Comparison of ENCODE assay signal across 9 mouse cellular contexts in genomic region chr6:121260548-121260947, GRCm38 (mm10). TPM values are rescaled to one million over a fixed set of nuclear protein-coding genes. Genes with fewer than 3 reads are reported as not detected.
DNase-seq lines count a peak whose midpoint lies in the region; ATAC-seq and TF ChIP-seq lines count a peak whose summit lies in the region.
"Had no signal": no experiment of that assay in that cellular context is flagged by ENCODE, and none has a peak within 500 bp of the region (broad histone marks: within the 10 kb centered on the region; RNA-seq: fewer than 3 reads in every experiment).

No protein-coding gene starts in this region.

- H3K9me3 ChIP-seq in liver, embryonic 14.5 days (ENCODE audit: control insufficient read depth, low read length): no peaks in the 10 kb centered on the region; the same call in 1 of the 2 replicates

- H3K9ac ChIP-seq in liver, embryonic 14.5 days (replicated peaks): no peak overlapping the region
- H3K9ac ChIP-seq: limb, embryonic 13.5 days had no signal

- TF ChIP-seq POLR2A in bone marrow, adult 2 months (IDR thresholded peaks at IDR 0.05; ENCODE audit: borderline replicate concordance, control insufficient read depth, low read depth, low read length): no peak

- peak; percentile 75 for TF ChIP-seq CTCF in bone marrow, adult 2 months (IDR thresholded peaks at IDR 0.05; ENCODE audit: control insufficient read depth, insufficient read depth, low read length)
- TF ChIP-seq CTCF in liver, embryonic 14.5 days (IDR thresholded peaks at IDR 0.05; ENCODE audit: low read depth): peak; percentile 84

- H3K4me3 ChIP-seq in bone marrow, adult 2 months (replicated peaks; ENCODE audit: control insufficient read depth, low read depth, low read length): no peak overlapping the region
- no peak overlapping the region for H3K4me3 ChIP-seq in liver, embryonic 14.5 days (ENCODE audit: insufficient read depth in 1 of 2, low read depth in 2 of 2, low read length in 2 of 2)
- H3K4me3 ChIP-seq: limb, embryonic 13.5 days had no signal

- H3K36me3 ChIP-seq in liver, embryonic 14.5 days (replicated peaks; ENCODE audit: control insufficient read depth, insufficient read depth, low read depth): no peaks in the 10 kb centered on the region
- H3K36me3 ChIP-seq: limb, embryonic 13.5 days had no signal

- 31% methylated on average over 9 of the region's 9 CpGs for WGBS in bone marrow, adult 2 months
- 26% methylated on average over 9 of the region's 9 CpGs for WGBS in liver, embryonic 14.5 days (ENCODE audit: insufficient replicate concordance)

- DNase-seq in 3134 (ENCODE audit: extremely low read depth, insufficient read length, low spot score): peak; percentile 12
- DNase-seq in CD4-positive helper T cell, adult 2 months (ENCODE audit: low read depth, low spot score): peak; percentile 73
- DNase-seq in kidney, adult 9 months: peak; percentile 80
- peak; percentile 36 to 39 (median 37) for DNase-seq in liver, embryonic 14.5 days (ENCODE audit: low read depth in 3 of 3, low spot score in 3 of 3)
- peak; percentile 87 to 90 for DNase-seq in right cerebral cortex, adult 2 months (ENCODE audit: low spot score in 2 of 2)
- peak; percentile 41 to 81 for DNase-seq in urinary bladder, postnatal 4 days (ENCODE audit: low spot score in 2 of 2)

- no peak for TF ChIP-seq EP300 in liver, embryonic 14.5 days (IDR thresholded peaks at IDR 0.05; ENCODE audit: low read depth)

- no peak overlapping the region for H3K4me2 ChIP-seq in liver, embryonic 14.5 days (ENCODE audit: low read depth)
- H3K4me2 ChIP-seq: limb, embryonic 13.5 days had no signal

- ATAC-seq in erythroid progenitor cell, adult 5-6 weeks (replicated peaks; ENCODE audit: low FRiP score, poor library complexity, severe bottlenecking): peak; percentile 79; the same call in 1 of the 2 replicates
- no peak for ATAC-seq in liver, embryonic 14.5 days (ENCODE audit: insufficient read depth)

- H3K4me1 ChIP-seq in bone marrow, adult 2 months (ENCODE audit: control insufficient read depth, insufficient read depth, low read length): no peaks in the 10 kb centered on the region; the same call in 1 of the 2 replicates
- H3K4me1 ChIP-seq in liver, embryonic 14.5 days (replicated peaks; ENCODE audit: control insufficient read depth in 2 of 2, insufficient read depth in 2 of 2, low read length in 1 of 2): 0 out of 4 replicates have a peak, but pooled peaks cover 0 to 3% of the 10 kb centered on the region in 2 experiments
- H3K4me1 ChIP-seq: limb, embryonic 13.5 days had no signal

- no peak overlapping the region for H3K27ac ChIP-seq in bone marrow, adult 2 months (ENCODE audit: control insufficient read depth, insufficient read depth, low read depth, low read length, poor library complexity)
- no peak overlapping the region for H3K27ac ChIP-seq in liver, embryonic 14.5 days
- H3K27ac ChIP-seq: limb, embryonic 13.5 days had no signal

- no peaks in the 10 kb centered on the region for H3K27me3 ChIP-seq in liver, embryonic 14.5 days (ENCODE audit: control insufficient read depth, insufficient read depth, low read length)
- H3K27me3 ChIP-seq: limb, embryonic 13.5 days had no signal

RNA-seq across cellular contexts. Expression of gene Usp18, which starts 14.8 kb away (rescaled TPM):
- polyA plus RNA-seq in bone marrow, adult 2 months (2011; ENCODE audit: insufficient read depth, insufficient read length, low replicate concordance, missing spikeins): 16.0 and 16.5 TPM in 2 replicates
- total RNA-seq in erythroid progenitor cell, adult 5-6 weeks (2015; ENCODE audit: low replicate concordance): 23.1 and 29.3 TPM in 2 replicates
- 19.1 and 26.8 TPM in 2 replicates for total RNA-seq in erythroid progenitor cell, adult 5-6 weeks (2017; ENCODE audit: low replicate concordance)
- 2.6 and 2.9 TPM in 2 replicates for polyA plus RNA-seq in liver, embryonic 14.5 days (2012; rRNA removed)
- 5.4 and 6.0 TPM in 2 replicates for polyA plus RNA-seq in liver, embryonic 14.5 days (2014; fragmentation: Nextera tagmentation; extraction: Ambion mirVana)

RNA-seq across cellular contexts. Expression of gene Slc6a13, which starts 39.5 kb away (rescaled TPM):
- polyA plus RNA-seq in bone marrow, adult 2 months (2011; ENCODE audit: insufficient read depth, insufficient read length, low replicate concordance, missing spikeins): 2.2 and 3.6 TPM in 2 replicates
- total RNA-seq in erythroid progenitor cell, adult 5-6 weeks (2015; ENCODE audit: low replicate concordance): 2.2 TPM in 1 of 2 replicates, not detected in the other
- total RNA-seq in erythroid progenitor cell, adult 5-6 weeks (2017; ENCODE audit: low replicate concordance): 3.3 TPM in 1 of 2 replicates, not detected in the other
- polyA plus RNA-seq in liver, embryonic 14.5 days (2012; rRNA removed): 14.9 and 17.2 TPM in 2 replicates
- 19.3 and 21.7 TPM in 2 replicates for polyA plus RNA-seq in liver, embryonic 14.5 days (2014; fragmentation: Nextera tagmentation; extraction: Ambion mirVana)

RNA-seq across cellular contexts. Expression of gene Tuba8, which starts 50.1 kb away (rescaled TPM):
- polyA plus RNA-seq in bone marrow, adult 2 months (2011; ENCODE audit: insufficient read depth, insufficient read length, low replicate concordance, missing spikeins): 15.5 and 30.1 TPM in 2 replicates
- 4.2 and 9.4 TPM in 2 replicates for total RNA-seq in erythroid progenitor cell, adult 5-6 weeks (2015; ENCODE audit: low replicate concordance)
- total RNA-seq in erythroid progenitor cell, adult 5-6 weeks (2017; ENCODE audit: low replicate concordance): 2.1 and 5.6 TPM in 2 replicates
- polyA plus RNA-seq in liver, embryonic 14.5 days (2012; rRNA removed): 1.1 and 1.2 TPM in 2 replicates
- 5.1 and 6.0 TPM in 2 replicates for polyA plus RNA-seq in liver, embryonic 14.5 days (2014; fragmentation: Nextera tagmentation; extraction: Ambion mirVana)

Comparison
In these comparisons a context has a peak if more than half of its experiments do, and no peak if none do; other contexts are left out.
1. DNase-seq: peak in every context shown above with its lines; median percentile 88 in right cerebral cortex, adult 2 months; 80 in kidney, adult 9 months; 73 in CD4-positive helper T cell, adult 2 months; 61 in urinary bladder, postnatal 4 days; 37 in liver, embryonic 14.5 days; 12 in 3134.